Comparison of ENCODE assay signal across 9 mouse cellular contexts in genomic region chr14:118422351-118423001, GRCm38 (mm10).
DNase-seq lines count a peak whose midpoint lies in the region; ATAC-seq lines count a peak whose summit lies in the region.
"Had no signal": no experiment of that assay in that cellular context is flagged by ENCODE, and none has a peak within 500 bp of the region (broad histone marks: within the 10 kb centered on the region; RNA-seq: fewer than 3 reads in every experiment).

No protein-coding gene starts in this region.

- intact Hi-C loops in heart, postnatal 10 days (cut with DNase I) = no loop called here

- 0 out of 2 replicates have a peak overlapping the region, but pooled peaks have one; percentile 43 for H3K9ac ChIP-seq in heart, embryonic 14.5 days (ENCODE audit: low read length)
- H3K9ac ChIP-seq in embryonic facial prominence, embryonic 12.5 days = no peak overlapping the region
- H3K9ac ChIP-seq in intestine, embryonic 15.5 days = no peak overlapping the region

- no peak for ATAC-seq in heart, embryonic 14.5 days (ENCODE audit: insufficient number of reproducible peaks, insufficient read depth, low FRiP score, low read depth)
- ATAC-seq in embryonic facial prominence, embryonic 12.5 days (ENCODE audit: insufficient number of reproducible peaks, insufficient read depth, low FRiP score, low TSS enrichment) = no peak
- no peak for ATAC-seq in intestine, embryonic 15.5 days
- ATAC-seq in activated CD4-positive, CD25-positive, alpha-beta regulatory T cell, adult 4 months = no peak

- H3K27ac ChIP-seq in heart, embryonic 14.5 days (replicated peaks in 1 of 2; ENCODE audit: control insufficient read depth in 1 of 2, insufficient read depth in 1 of 2, low read depth in 2 of 2, low read length in 2 of 2) = no peak overlapping the region
- H3K27ac ChIP-seq in embryonic facial prominence, embryonic 12.5 days = no peak overlapping the region
- H3K27ac ChIP-seq in intestine, embryonic 15.5 days = no peak overlapping the region

- H3K4me2 ChIP-seq in heart, embryonic 14.5 days (ENCODE audit: low read length) = peak overlapping the region; percentile 61
- H3K4me2 ChIP-seq in embryonic facial prominence, embryonic 12.5 days (replicated peaks) = peak overlapping the region; percentile 36
- peak overlapping the region; percentile 48 for H3K4me2 ChIP-seq in intestine, embryonic 15.5 days (replicated peaks)

- H3K9me3 ChIP-seq in heart, embryonic 14.5 days (ENCODE audit: control insufficient read depth, low read length) = peaks cover 10% of the 10 kb centered on the region
- peaks cover 4% of the 10 kb centered on the region; the same call in 1 of the 2 replicates for H3K9me3 ChIP-seq in embryonic facial prominence, embryonic 12.5 days
- H3K9me3 ChIP-seq in intestine, embryonic 15.5 days = no peaks in the 10 kb centered on the region
- H3K9me3 ChIP-seq in megakaryocyte, embryonic 14.5 days = peaks cover 33% of the 10 kb centered on the region

- H3K4me1 ChIP-seq in heart, embryonic 14.5 days (ENCODE audit: control insufficient read depth in 2 of 2, insufficient read depth in 2 of 2, low read length in 2 of 2) = peaks cover 3% of the 10 kb centered on the region in 2 experiments; a peak in 1 of 4 replicates
- H3K4me1 ChIP-seq in embryonic facial prominence, embryonic 12.5 days = peaks cover 6% of the 10 kb centered on the region; the same call in 1 of the 2 replicates
- H3K4me1 ChIP-seq in intestine, embryonic 15.5 days (replicated peaks) = peaks cover 5% of the 10 kb centered on the region
- H3K4me1 ChIP-seq in megakaryocyte, embryonic 14.5 days = peaks cover 10% of the 10 kb centered on the region; the same call in 1 of the 2 replicates

- no peak for DNase-seq in heart, postnatal 10 days
- peak; percentile 26 for DNase-seq in right cerebral cortex, postnatal 4 days
- DNase-seq in spleen, adult 12 weeks (ENCODE audit: low spot score) = no peak

- WGBS in heart, embryonic 14.5 days = 8% methylated on average over 17 of the region's 17 CpGs
- 4% methylated on average over 17 of the region's 17 CpGs for WGBS in embryonic facial prominence, embryonic 12.5 days
- 11% methylated on average over 17 of the region's 17 CpGs for WGBS in intestine, embryonic 15.5 days

- H3K27me3 ChIP-seq in heart, embryonic 14.5 days (ENCODE audit: control insufficient read depth, insufficient read depth, low read length) = no peaks in the 10 kb centered on the region
- peaks cover 31% of the 10 kb centered on the region for H3K27me3 ChIP-seq in embryonic facial prominence, embryonic 12.5 days
- 0 out of 2 replicates have a peak, but pooled peaks cover 3% of the 10 kb centered on the region for H3K27me3 ChIP-seq in intestine, embryonic 15.5 days (replicated peaks)
- H3K27me3 ChIP-seq in megakaryocyte, embryonic 14.5 days (replicated peaks) = peaks cover 16% of the 10 kb centered on the region

- H3K36me3 ChIP-seq in heart, embryonic 14.5 days (ENCODE audit: control insufficient read depth, insufficient read depth, low read length) = no peaks in the 10 kb centered on the region
- no peaks in the 10 kb centered on the region for H3K36me3 ChIP-seq in embryonic facial prominence, embryonic 12.5 days
- no peaks in the 10 kb centered on the region for H3K36me3 ChIP-seq in intestine, embryonic 15.5 days
- H3K36me3 ChIP-seq in megakaryocyte, embryonic 14.5 days (replicated peaks; ENCODE audit: low read length) = no peaks in the 10 kb centered on the region

- peak overlapping the region; percentile 18 to 21 for H3K4me3 ChIP-seq in heart, embryonic 14.5 days (ENCODE audit: control insufficient read depth in 1 of 2, insufficient read depth in 1 of 2, low read depth in 1 of 2, low read length in 2 of 2)
- peak overlapping the region; percentile 1; the same call in 1 of the 2 replicates for H3K4me3 ChIP-seq in embryonic facial prominence, embryonic 12.5 days
- H3K4me3 ChIP-seq in intestine, embryonic 15.5 days (replicated peaks) = no peak overlapping the region; the same call in 1 of the 2 replicates
- peak overlapping the region; percentile 9 for H3K4me3 ChIP-seq in megakaryocyte, embryonic 14.5 days (replicated peaks)
- H3K4me3 ChIP-seq: erythroblast, embryonic 14.5 days had no signal
